Mouse (Mus musculus) kidney, embryonic 16.5 days (tissue): ENCODE results near the gene Mtus2. TPM values are rescaled to one million over a fixed set of nuclear protein-coding genes. Genes with fewer than 3 reads are reported as not detected.

ENCODE experiments used
- ATAC-seq: fragments of 200-750 bp; cut with Nextera tagmentation; 2 replicates; pipeline ENCODE4 v1.8.0; 2017; ENCODE audit warnings: moderate TSS enrichment; ENCODE audit not compliant: low FRiP score, low TSS enrichment
- H3K27ac ChIP-seq: fragments of 300-500 bp; sonication (generic); 2 replicates; pipeline ENCODE4 v1.5.1; 2014; ENCODE audit warnings: low read length
- H3K27me3 ChIP-seq: fragments of 300-500 bp; sonication (generic); 2 replicates; pipeline ENCODE4 v1.6.1; 2014; ENCODE audit warnings: low read length, control low read depth, mixed read lengths; ENCODE audit not compliant: insufficient read depth
- H3K36me3 ChIP-seq: fragments of 300-500 bp; sonication (generic); 2 replicates; pipeline ENCODE4 v1.6.1; 2014; ENCODE audit warnings: low read length, control low read depth, mixed read lengths; ENCODE audit not compliant: insufficient read depth
- H3K4me1 ChIP-seq: fragments of 300-500 bp; sonication (generic); 2 replicates; pipeline ENCODE4 v1.6.1; 2014; ENCODE audit warnings: low read length, control low read depth, mixed read lengths; ENCODE audit not compliant: insufficient read depth
- H3K4me2 ChIP-seq: fragments of 300-500 bp; sonication (generic); replicated peaks from 2 replicates; pipeline ENCODE4 v1.6.1; 2014; ENCODE audit warnings: low read depth, low read length
- H3K4me3 ChIP-seq: fragments of 300-500 bp; sonication (generic); 2 replicates; pipeline ENCODE4 v1.5.1; 2014; ENCODE audit warnings: mild to moderate bottlenecking, low read length
- H3K9ac ChIP-seq: fragments of 300-500 bp; sonication (generic); replicated peaks from 2 replicates; pipeline ENCODE4 v1.6.1; 2014; ENCODE audit warnings: low read length
- H3K9me3 ChIP-seq: fragments of 300-500 bp; sonication (generic); 2 replicates; pipeline ENCODE4 v1.6.1; 2016; ENCODE audit warnings: low read length, control low read depth
- WGBS: fragments of 180-500 bp; shearing (Covaris S2); extraction: QIAGEN DNeasy Blood & Tissue Kit; methylation state at CpG from one replicate; pipeline ENCODE4 v1.1.7; 2014; 5-methylcytosine and 5-hydroxymethylcytosine counted together
- polyA plus RNA-seq: library from polyadenylated mRNA; unstranded; fragments of >200 nt; fragmentation: Nextera tagmentation; extraction: Ambion mirVana; gene quantifications from 2 replicates; pipeline ENCODE4 v1.2.1, GENCODE M21; 2015

Mtus2 gene
- polyA plus RNA-seq, 1 experiment from 2014 or later, result 2.7 TPM

GRCm38 (mm10) chr5:148090191-148090821, 133.2 kb downstream of the Mtus2 start:
- 72% methylated on average over 11 of the region's 11 CpGs for WGBS
- H3K4me3 ChIP-seq, result no peak overlapping the region
- H3K27me3 ChIP-seq, result no peaks in the 10 kb centered on the region
- H3K4me1 ChIP-seq, result no peaks in the 10 kb centered on the region
- H3K4me2 ChIP-seq, result no peak overlapping the region
- H3K27ac ChIP-seq, result no peak overlapping the region
- H3K9ac ChIP-seq, result no peak overlapping the region
- no peak for ATAC-seq
- 0 out of 2 replicates have a peak, but pooled peaks cover 3% of the 10 kb centered on the region for H3K9me3 ChIP-seq
- H3K36me3 ChIP-seq, result no peaks in the 10 kb centered on the region

GRCm38 (mm10) chr5:148094640-148095039, 137.5 kb downstream of the Mtus2 start:
- H3K9ac ChIP-seq, result no peak overlapping the region
- no peaks in the 10 kb centered on the region for H3K9me3 ChIP-seq
- ATAC-seq, result no peak
- no peak overlapping the region for H3K4me2 ChIP-seq
- no peaks in the 10 kb centered on the region for H3K4me1 ChIP-seq
- no peak overlapping the region for H3K4me3 ChIP-seq
- no peaks in the 10 kb centered on the region for H3K27me3 ChIP-seq
- H3K36me3 ChIP-seq, result no peaks in the 10 kb centered on the region
- H3K27ac ChIP-seq, result no peak overlapping the region
- 43% methylated on average over 10 of the region's 10 CpGs for WGBS

GRCm38 (mm10) chr5:148099356-148099755, 142.2 kb downstream of the Mtus2 start:
- H3K4me2 ChIP-seq, result no peak overlapping the region
- no peak for ATAC-seq
- H3K4me3 ChIP-seq, result no peak overlapping the region
- no peak overlapping the region for H3K9ac ChIP-seq
- no peaks in the 10 kb centered on the region for H3K9me3 ChIP-seq
- H3K36me3 ChIP-seq, result no peaks in the 10 kb centered on the region
- H3K4me1 ChIP-seq, result no peaks in the 10 kb centered on the region
- no peak overlapping the region for H3K27ac ChIP-seq
- H3K27me3 ChIP-seq, result no peaks in the 10 kb centered on the region
- 87% methylated on average over 9 of the region's 9 CpGs for WGBS

GRCm38 (mm10) chr5:148107324-148107723, 150.2 kb downstream of the Mtus2 start:
- H3K36me3 ChIP-seq, result no peaks in the 10 kb centered on the region
- no peaks in the 10 kb centered on the region for H3K9me3 ChIP-seq
- H3K27ac ChIP-seq, result no peak overlapping the region
- no peaks in the 10 kb centered on the region for H3K4me1 ChIP-seq
- no peaks in the 10 kb centered on the region for H3K27me3 ChIP-seq
- no peak overlapping the region for H3K9ac ChIP-seq
- H3K4me2 ChIP-seq, result no peak overlapping the region
- H3K4me3 ChIP-seq, result no peak overlapping the region
- no peak for ATAC-seq
- 89% methylated on average over 6 of the region's 6 CpGs for WGBS

GRCm38 (mm10) chr5:148107890-148108289, 150.8 kb downstream of the Mtus2 start:
- ATAC-seq, result no peak
- H3K4me1 ChIP-seq, result no peaks in the 10 kb centered on the region
- H3K4me2 ChIP-seq, result no peak overlapping the region
- H3K4me3 ChIP-seq, result no peak overlapping the region
- H3K27ac ChIP-seq, result no peak overlapping the region
- H3K36me3 ChIP-seq, result no peaks in the 10 kb centered on the region
- 21% methylated on average over 7 of the region's 7 CpGs for WGBS
- no peaks in the 10 kb centered on the region for H3K9me3 ChIP-seq
- no peak overlapping the region for H3K9ac ChIP-seq
- H3K27me3 ChIP-seq, result no peaks in the 10 kb centered on the region

- H3K27ac ChIP-seq, result no peak overlapping the region
- ATAC-seq, result no peak
- H3K27me3 ChIP-seq, result no peaks in the 10 kb centered on the region
- 32% methylated on average over 9 of the region's 9 CpGs for WGBS
- H3K4me2 ChIP-seq, result no peak overlapping the region
- H3K4me1 ChIP-seq, result no peaks in the 10 kb centered on the region
- H3K4me3 ChIP-seq, result no peak overlapping the region
- H3K36me3 ChIP-seq, result no peaks in the 10 kb centered on the region
- H3K9me3 ChIP-seq, result no peaks in the 10 kb centered on the region
- no peak overlapping the region for H3K9ac ChIP-seq
Measured at GRCm38 (mm10) chr5:148108314-148108713, 151.2 kb downstream of the Mtus2 start.

- WGBS, result 75% methylated on average over 15 of the region's 15 CpGs
Measured at GRCm38 (mm10) chr5:148115207-148115817, 158.2 kb downstream of the Mtus2 start.

GRCm38 (mm10) chr5:148124354-148124753, 167.2 kb downstream of the Mtus2 start:
- ATAC-seq, result no peak
- Histone ChIP-seq H3K9ac (no peak overlapping the region), H3K27me3 (no peaks in the 10 kb centered on the region), H3K36me3 (no peaks in the 10 kb centered on the region), H3K9me3 (no peaks in the 10 kb centered on the region), H3K4me3 (no peak overlapping the region), H3K4me1 (no peaks in the 10 kb centered on the region), H3K4me2 (no peak overlapping the region), H3K27ac (no peak overlapping the region)
- 76% methylated on average over 12 of the region's 12 CpGs for WGBS

More at GRCm38 (mm10) chr5:148115207-148115817, 158.2 kb downstream of the Mtus2 start:
- no peaks in the 10 kb centered on the region for H3K9me3 ChIP-seq
- no peaks in the 10 kb centered on the region for H3K4me1 ChIP-seq
- H3K9ac ChIP-seq, result no peak overlapping the region
- H3K27me3 ChIP-seq, result no peaks in the 10 kb centered on the region
- H3K4me3 ChIP-seq, result no peak overlapping the region
- no peak overlapping the region for H3K4me2 ChIP-seq
- no peak overlapping the region for H3K27ac ChIP-seq
- no peak for ATAC-seq
- H3K36me3 ChIP-seq, result no peaks in the 10 kb centered on the region

GRCm38 (mm10) chr5:148130691-148131457, 173.8 kb downstream of the Mtus2 start:
- no peak for ATAC-seq
- H3K4me2 ChIP-seq, result no peak overlapping the region
- H3K9ac ChIP-seq, result no peak overlapping the region
- H3K27me3 ChIP-seq, result no peaks in the 10 kb centered on the region
- H3K27ac ChIP-seq, result no peak overlapping the region
- no peak overlapping the region for H3K4me3 ChIP-seq
- WGBS, result 63% methylated on average over 8 of the region's 8 CpGs
- no peaks in the 10 kb centered on the region for H3K36me3 ChIP-seq
- no peaks in the 10 kb centered on the region for H3K4me1 ChIP-seq
- no peaks in the 10 kb centered on the region for H3K9me3 ChIP-seq
